In the genomic region with DNA sequence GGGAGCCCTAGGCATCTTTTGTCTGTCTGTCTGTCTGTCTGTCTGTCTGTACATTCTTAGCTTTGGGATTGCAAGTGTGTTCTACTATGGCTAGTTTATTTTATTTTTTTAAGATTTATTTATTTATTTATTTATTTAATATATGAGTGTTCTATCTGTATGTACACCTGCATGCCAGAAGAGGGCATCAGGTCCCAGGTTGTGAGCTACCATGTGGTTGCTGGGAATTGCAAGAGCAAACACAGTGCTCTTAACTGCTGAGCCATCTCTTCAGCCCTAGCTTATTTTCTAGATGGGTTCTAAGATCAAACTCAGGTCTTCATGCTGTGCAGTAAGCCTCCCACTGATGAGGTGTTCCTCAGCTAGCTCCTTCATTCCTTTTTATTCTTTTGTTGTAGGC, we compare ENCODE assay signal across 11 mouse cellular contexts. TPM values are rescaled to one million over a fixed set of nuclear protein-coding genes. Genes with fewer than 3 reads are reported as not detected.
A peak's percentile ranks its signal among the peaks of the same experiment; 100 is the strongest.
DNase-seq lines count a peak whose midpoint lies in the region; ATAC-seq and TF ChIP-seq lines count a peak whose summit lies in the region.
"Had no signal": no experiment of that assay in that cellular context is flagged by ENCODE, and none has a peak within 500 bp of the region (broad histone marks: within the 10 kb centered on the region; RNA-seq: fewer than 3 reads in every experiment).

No protein-coding gene starts in this region.

- in situ Hi-C loops in CH12.LX (cut with MboI; ENCODE audit: low pct_ligation_motif_present, low pct_unique_long_range_greater_than_20kb, low sequenced_read_pairs): no loop called here

- no peak overlapping the region for H3K4me2 ChIP-seq in embryonic facial prominence, embryonic 11.5 days (ENCODE audit: low read depth, low read length)
- H3K4me2 ChIP-seq in liver, postnatal 0 days (ENCODE audit: low read depth, low read length): no peak overlapping the region
- H3K4me2 ChIP-seq in liver, embryonic 11.5 days: no peak overlapping the region
- no peak overlapping the region for H3K4me2 ChIP-seq in CH12.LX (ENCODE audit: insufficient read depth, low read depth, poor library complexity, severe bottlenecking)
- no peak overlapping the region for H3K4me2 ChIP-seq in hindbrain, embryonic 12.5 days (replicated peaks)
- H3K4me2 ChIP-seq: forebrain, embryonic 15.5 days had no signal

- no peaks in the 10 kb centered on the region for H3K79me2 ChIP-seq in CH12.LX (replicated peaks; ENCODE audit: control insufficient read depth, extremely low read depth, insufficient read depth, poor library complexity, severe bottlenecking)

- no peaks in the 10 kb centered on the region for H3K36me3 ChIP-seq in embryonic facial prominence, embryonic 11.5 days (replicated peaks; ENCODE audit: control insufficient read depth, insufficient read depth, low read depth, low read length)
- peaks cover 81% of the 10 kb centered on the region for H3K36me3 ChIP-seq in embryonic facial prominence, embryonic 10.5 days (replicated peaks)
- peaks cover 27% of the 10 kb centered on the region for H3K36me3 ChIP-seq in liver, postnatal 0 days (replicated peaks; ENCODE audit: insufficient read depth, low read length)
- H3K36me3 ChIP-seq in liver, embryonic 11.5 days (ENCODE audit: control insufficient read depth, insufficient read depth, low read length): peaks cover 17% of the 10 kb centered on the region
- H3K36me3 ChIP-seq in CH12.LX (replicated peaks in 1 of 2; ENCODE audit: control insufficient read depth in 1 of 2, insufficient read depth in 1 of 2, low read length in 1 of 2): peaks cover 66 to 87% of the 10 kb centered on the region in 2 experiments
- peaks cover 47% of the 10 kb centered on the region for H3K36me3 ChIP-seq in hindbrain, embryonic 12.5 days

- dilution Hi-C loops in CH12.LX (cut with MboI; ENCODE audit: extremely low pct_ligation_motif_present, extremely low pct_unique_long_range_greater_than_20kb, low sequenced_read_pairs): no loop called here

- TF ChIP-seq POLR2A in CH12.LX (IDR thresholded peaks at IDR 0.05; ENCODE audit: low read depth, low read length): no peak

- H3K4me1 ChIP-seq in embryonic facial prominence, embryonic 11.5 days (ENCODE audit: control insufficient read depth, insufficient read depth, low read length): no peaks in the 10 kb centered on the region
- peaks cover 33% of the 10 kb centered on the region for H3K4me1 ChIP-seq in embryonic facial prominence, embryonic 10.5 days
- H3K4me1 ChIP-seq in liver, postnatal 0 days (ENCODE audit: insufficient read depth): peaks cover 6% of the 10 kb centered on the region; the same call in 1 of the 2 replicates
- H3K4me1 ChIP-seq in liver, embryonic 11.5 days (replicated peaks; ENCODE audit: control insufficient read depth, insufficient read depth, low read length): peaks cover 28% of the 10 kb centered on the region
- no peaks in the 10 kb centered on the region for H3K4me1 ChIP-seq in CH12.LX (ENCODE audit: control insufficient read depth in 1 of 2, insufficient read depth in 2 of 2)
- peaks cover 17% of the 10 kb centered on the region for H3K4me1 ChIP-seq in hindbrain, embryonic 12.5 days
- H3K4me1 ChIP-seq: forebrain, embryonic 15.5 days had no signal

- ATAC-seq in embryonic facial prominence, embryonic 11.5 days (replicated peaks; ENCODE audit: insufficient number of reproducible peaks, low FRiP score, low TSS enrichment, low read depth): no peak
- no peak for ATAC-seq in liver, postnatal 0 days
- ATAC-seq in liver, embryonic 11.5 days (replicated peaks; ENCODE audit: low FRiP score): no peak
- no peak for ATAC-seq in hindbrain, embryonic 12.5 days (ENCODE audit: low FRiP score)
- ATAC-seq: forebrain, embryonic 15.5 days had no signal

- peak; percentile 42 for TF ChIP-seq RAD21 in CH12.LX (IDR thresholded peaks at IDR 0.05; ENCODE audit: low read depth, low read length)

- H3K27me3 ChIP-seq in embryonic facial prominence, embryonic 11.5 days (ENCODE audit: control insufficient read depth, insufficient read depth, low read length): no peaks in the 10 kb centered on the region
- H3K27me3 ChIP-seq in embryonic facial prominence, embryonic 10.5 days (replicated peaks; ENCODE audit: low read depth, poor library complexity, severe bottlenecking): no peaks in the 10 kb centered on the region
- no peaks in the 10 kb centered on the region for H3K27me3 ChIP-seq in liver, postnatal 0 days (ENCODE audit: insufficient read depth, low read length)
- H3K27me3 ChIP-seq in liver, embryonic 11.5 days (replicated peaks; ENCODE audit: control insufficient read depth, insufficient read depth, low read length): no peaks in the 10 kb centered on the region
- H3K27me3 ChIP-seq in CH12.LX (replicated peaks): no peaks in the 10 kb centered on the region
- no peaks in the 10 kb centered on the region for H3K27me3 ChIP-seq in hindbrain, embryonic 12.5 days
- H3K27me3 ChIP-seq: forebrain, embryonic 15.5 days had no signal

- DNase-seq in embryonic facial prominence, embryonic 11.5 days (ENCODE audit: low spot score): peak; percentile 35
- DNase-seq in embryonic facial prominence, embryonic 10.5 days (ENCODE audit: low spot score): no peak
- no peak for DNase-seq in liver, postnatal 0 days
- no peak for DNase-seq in liver, embryonic 11.5 days (ENCODE audit: low spot score)
- no peak for DNase-seq in CH12.LX (ENCODE audit: extremely low read depth)
- DNase-seq in induced T-regulatory cell, adult 2 months (ENCODE audit: low read depth): peak; percentile 58
- no peak for DNase-seq in right cerebral cortex, postnatal 14 days
- DNase-seq: lung, adult 18-20 months had no signal

- H3K4me3 ChIP-seq in embryonic facial prominence, embryonic 11.5 days (ENCODE audit: low read depth, low read length): no peak overlapping the region
- H3K4me3 ChIP-seq in embryonic facial prominence, embryonic 10.5 days: no peak overlapping the region
- H3K4me3 ChIP-seq in liver, postnatal 0 days (ENCODE audit: low read depth, low read length): no peak overlapping the region
- no peak overlapping the region for H3K4me3 ChIP-seq in liver, embryonic 11.5 days (ENCODE audit: low read depth, low read length)
- H3K4me3 ChIP-seq in CH12.LX (replicated peaks in 1 of 3; ENCODE audit: low read depth in 2 of 3, low read length in 2 of 3, poor library complexity in 1 of 3): no peak overlapping the region
- H3K4me3 ChIP-seq in hindbrain, embryonic 12.5 days: no peak overlapping the region
- H3K4me3 ChIP-seq: forebrain, embryonic 15.5 days had no signal

- TF ChIP-seq EP300 in liver, postnatal 0 days (IDR thresholded peaks at IDR 0.05; ENCODE audit: low read depth): no peak
- TF ChIP-seq EP300 in CH12.LX (IDR thresholded peaks at IDR 0.05; ENCODE audit: low read length): no peak

- no peak overlapping the region for H3K27ac ChIP-seq in embryonic facial prominence, embryonic 11.5 days (replicated peaks; ENCODE audit: low read depth, low read length)
- no peak overlapping the region for H3K27ac ChIP-seq in embryonic facial prominence, embryonic 10.5 days (replicated peaks)
- H3K27ac ChIP-seq in liver, postnatal 0 days (ENCODE audit: low read depth): no peak overlapping the region
- H3K27ac ChIP-seq in liver, embryonic 11.5 days (ENCODE audit: low read depth, low read length): no peak overlapping the region
- H3K27ac ChIP-seq in CH12.LX (ENCODE audit: insufficient read depth, low read depth): no peak overlapping the region
- H3K27ac ChIP-seq in hindbrain, embryonic 12.5 days: no peak overlapping the region
- H3K27ac ChIP-seq: forebrain, embryonic 15.5 days had no signal

- no peak overlapping the region for H3K9ac ChIP-seq in embryonic facial prominence, embryonic 11.5 days (replicated peaks; ENCODE audit: low read length)
- no peak overlapping the region for H3K9ac ChIP-seq in liver, postnatal 0 days (replicated peaks)
- H3K9ac ChIP-seq in liver, embryonic 11.5 days (ENCODE audit: low read depth, low read length): no peak overlapping the region
- H3K9ac ChIP-seq in CH12.LX (ENCODE audit: insufficient read depth, low read depth): no peak overlapping the region; the same call in 1 of the 2 replicates
- H3K9ac ChIP-seq in hindbrain, embryonic 12.5 days: no peak overlapping the region
- H3K9ac ChIP-seq: forebrain, embryonic 15.5 days had no signal

- no peaks in the 10 kb centered on the region for H3K9me3 ChIP-seq in embryonic facial prominence, embryonic 11.5 days (replicated peaks; ENCODE audit: control insufficient read depth, low read length)
- no peaks in the 10 kb centered on the region for H3K9me3 ChIP-seq in embryonic facial prominence, embryonic 10.5 days
- H3K9me3 ChIP-seq in liver, postnatal 0 days (ENCODE audit: low read length): no peaks in the 10 kb centered on the region
- no peaks in the 10 kb centered on the region for H3K9me3 ChIP-seq in liver, embryonic 11.5 days (ENCODE audit: control insufficient read depth, low read length)
- no peaks in the 10 kb centered on the region for H3K9me3 ChIP-seq in CH12.LX (replicated peaks; ENCODE audit: low read length)
- H3K9me3 ChIP-seq in hindbrain, embryonic 12.5 days (replicated peaks): no peaks in the 10 kb centered on the region
- H3K9me3 ChIP-seq: forebrain, embryonic 15.5 days; G1E had no signal

- TF ChIP-seq CTCF in liver, postnatal 0 days (IDR thresholded peaks at IDR 0.05; ENCODE audit: low read depth): peak; percentile 55
- peak in 1 of 2 experiments; percentile 54; a peak in 2 of 4 replicates for TF ChIP-seq CTCF in CH12.LX (conservative IDR thresholded peaks at IDR 0.05 in 1 of 2, IDR thresholded peaks at IDR 0.05 in 1 of 2; ENCODE audit: low read depth in 2 of 2, low read length in 2 of 2)

RNA-seq across cellular contexts. Expression of a gene that starts 9.5 kb away (rescaled TPM):
- 7.0 and 10.3 TPM in 2 replicates for polyA plus RNA-seq in embryonic facial prominence, embryonic 11.5 days (2014; fragmentation: Nextera tagmentation; extraction: Ambion mirVana)
- polyA plus RNA-seq in embryonic facial prominence, embryonic 10.5 days (2016; fragmentation: Nextera tagmentation; extraction: Ambion mirVana): 11.0 and 11.1 TPM in 2 replicates
- 4.2 and 4.8 TPM in 2 replicates for polyA plus RNA-seq in liver, postnatal 0 days (2015; fragmentation: Nextera tagmentation; extraction: Ambion mirVana)
- 7.7 and 9.9 TPM in 2 replicates for polyA plus RNA-seq in liver, embryonic 11.5 days (2014; fragmentation: Nextera tagmentation; extraction: Ambion mirVana)
- total RNA-seq in CH12.LX (2012; rRNA removed) (6.7 and 7.6 TPM in 2 replicates), CH12.LX (2014; rRNA removed) (3.3 and 4.0 TPM in 2 replicates)
- polyA plus RNA-seq in CH12.LX (2012; ENCODE audit: insufficient read length, low read depth): 7.0 and 8.2 TPM in 2 replicates
- polyA plus RNA-seq in hindbrain, embryonic 12.5 days (2016; fragmentation: Nextera tagmentation; extraction: Ambion mirVana): 19.2 and 21.3 TPM in 2 replicates

RNA-seq across cellular contexts. Expression of a gene that starts 11.7 kb away (rescaled TPM):
- polyA plus RNA-seq in embryonic facial prominence, embryonic 11.5 days (2014; fragmentation: Nextera tagmentation; extraction: Ambion mirVana): 2,314 and 2,539 TPM in 2 replicates
- 2,731 and 2,955 TPM in 2 replicates for polyA plus RNA-seq in embryonic facial prominence, embryonic 10.5 days (2016; fragmentation: Nextera tagmentation; extraction: Ambion mirVana)
- polyA plus RNA-seq in liver, postnatal 0 days (2015; fragmentation: Nextera tagmentation; extraction: Ambion mirVana): 1,355 and 1,565 TPM in 2 replicates
- polyA plus RNA-seq in liver, embryonic 11.5 days (2014; fragmentation: Nextera tagmentation; extraction: Ambion mirVana): 2,450 and 2,526 TPM in 2 replicates
- 2,085 and 2,925 TPM in 2 replicates for total RNA-seq in CH12.LX (2012; rRNA removed)
- total RNA-seq in CH12.LX (2014; rRNA removed): 1,576 and 2,268 TPM in 2 replicates
- 2,269 and 2,654 TPM in 2 replicates for polyA plus RNA-seq in CH12.LX (2012; ENCODE audit: insufficient read length, low read depth)
- 1,498 and 1,567 TPM in 2 replicates for polyA plus RNA-seq in hindbrain, embryonic 12.5 days (2016; fragmentation: Nextera tagmentation; extraction: Ambion mirVana)

RNA-seq across cellular contexts. Expression of a gene that starts 22.8 kb away (rescaled TPM):
- 66.3 and 69.8 TPM in 2 replicates for polyA plus RNA-seq in embryonic facial prominence, embryonic 11.5 days (2014; fragmentation: Nextera tagmentation; extraction: Ambion mirVana)
- polyA plus RNA-seq in embryonic facial prominence, embryonic 10.5 days (2016; fragmentation: Nextera tagmentation; extraction: Ambion mirVana): 94.1 and 99.4 TPM in 2 replicates
- polyA plus RNA-seq in liver, postnatal 0 days (2015; fragmentation: Nextera tagmentation; extraction: Ambion mirVana): 23.2 and 24.8 TPM in 2 replicates
- 114 and 125 TPM in 2 replicates for polyA plus RNA-seq in liver, embryonic 11.5 days (2014; fragmentation: Nextera tagmentation; extraction: Ambion mirVana)
- 128 and 188 TPM in 2 replicates for total RNA-seq in CH12.LX (2012; rRNA removed)
- 154 TPM in 2 replicates for total RNA-seq in CH12.LX (2014; rRNA removed)
- polyA plus RNA-seq in CH12.LX (2012; ENCODE audit: insufficient read length, low read depth): 175 and 179 TPM in 2 replicates
- polyA plus RNA-seq in hindbrain, embryonic 12.5 days (2016; fragmentation: Nextera tagmentation; extraction: Ambion mirVana): 48.1 and 54.2 TPM in 2 replicates

RNA-seq across cellular contexts. Expression of a gene that starts 37.0 kb away (rescaled TPM):
- 135 and 136 TPM in 2 replicates for polyA plus RNA-seq in embryonic facial prominence, embryonic 11.5 days (2014; fragmentation: Nextera tagmentation; extraction: Ambion mirVana)
- polyA plus RNA-seq in embryonic facial prominence, embryonic 10.5 days (2016; fragmentation: Nextera tagmentation; extraction: Ambion mirVana): 261 and 263 TPM in 2 replicates
- polyA plus RNA-seq in liver, postnatal 0 days (2015; fragmentation: Nextera tagmentation; extraction: Ambion mirVana): 33.5 and 39.1 TPM in 2 replicates
- polyA plus RNA-seq in liver, embryonic 11.5 days (2014; fragmentation: Nextera tagmentation; extraction: Ambion mirVana): 150 and 158 TPM in 2 replicates
- total RNA-seq in CH12.LX (2012; rRNA removed) (140 and 147 TPM in 2 replicates), CH12.LX (2014; rRNA removed) (78.3 and 79.6 TPM in 2 replicates)
- polyA plus RNA-seq in CH12.LX (2012; ENCODE audit: insufficient read length, low read depth): 263 and 301 TPM in 2 replicates
- 140 and 142 TPM in 2 replicates for polyA plus RNA-seq in hindbrain, embryonic 12.5 days (2016; fragmentation: Nextera tagmentation; extraction: Ambion mirVana)

RNA-seq across cellular contexts. Expression of a gene that starts 37.1 kb away (rescaled TPM):
- polyA plus RNA-seq in embryonic facial prominence, embryonic 11.5 days (2014; fragmentation: Nextera tagmentation; extraction: Ambion mirVana): 205 and 217 TPM in 2 replicates
- 207 and 214 TPM in 2 replicates for polyA plus RNA-seq in embryonic facial prominence, embryonic 10.5 days (2016; fragmentation: Nextera tagmentation; extraction: Ambion mirVana)
- 210 and 215 TPM in 2 replicates for polyA plus RNA-seq in liver, postnatal 0 days (2015; fragmentation: Nextera tagmentation; extraction: Ambion mirVana)
- 287 and 311 TPM in 2 replicates for polyA plus RNA-seq in liver, embryonic 11.5 days (2014; fragmentation: Nextera tagmentation; extraction: Ambion mirVana)
- total RNA-seq in CH12.LX (2012; rRNA removed) (120 and 153 TPM in 2 replicates), CH12.LX (2014; rRNA removed) (152 and 184 TPM in 2 replicates)
- 161 and 171 TPM in 2 replicates for polyA plus RNA-seq in CH12.LX (2012; ENCODE audit: insufficient read length, low read depth)
- polyA plus RNA-seq in hindbrain, embryonic 12.5 days (2016; fragmentation: Nextera tagmentation; extraction: Ambion mirVana): 163 and 165 TPM in 2 replicates

Comparison
In these comparisons a context has a peak if more than half of its experiments do, and no peak if none do; other contexts are left out.
1. DNase-seq: peak in embryonic facial prominence, embryonic 11.5 days (single experiment) and induced T-regulatory cell, adult 2 months (single experiment); none in embryonic facial prominence, embryonic 10.5 days (single experiment), liver, postnatal 0 days (single experiment), liver, embryonic 11.5 days (single experiment), CH12.LX (single experiment) and right cerebral cortex, postnatal 14 days (single experiment).